In the genomic region with DNA sequence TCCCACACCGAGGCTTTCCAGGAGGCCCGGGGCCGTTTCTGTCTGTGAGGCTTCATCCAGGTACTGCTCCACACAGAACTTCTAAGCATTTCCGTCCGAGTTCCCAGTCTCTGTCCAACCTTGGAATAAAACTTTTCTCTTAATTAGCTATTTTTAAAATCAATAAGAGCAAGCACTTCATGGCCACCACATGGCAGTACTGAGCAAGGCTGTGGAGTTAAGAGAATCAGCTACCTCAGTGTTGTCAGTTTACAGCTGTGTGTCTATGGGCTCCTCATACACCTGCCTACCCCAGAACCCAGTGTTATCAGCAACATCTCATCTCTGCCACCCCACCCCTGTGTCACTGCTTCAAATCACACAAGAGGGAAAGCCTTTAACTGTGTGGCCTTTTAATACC, we compare ENCODE assay signal across 13 mouse cellular contexts.
DNase-seq lines count a peak whose midpoint lies in the region; ATAC-seq and TF ChIP-seq lines count a peak whose summit lies in the region.
"Had no signal": no experiment of that assay in that cellular context is flagged by ENCODE, and none has a peak within 500 bp of the region (broad histone marks: within the 10 kb centered on the region; RNA-seq: fewer than 3 reads in every experiment).

No protein-coding gene starts in this region.

- no peak overlapping the region for H3K4me2 ChIP-seq in hindbrain, postnatal 0 days (ENCODE audit: low read depth, low read length)
- no peak overlapping the region for H3K4me2 ChIP-seq in hindbrain, embryonic 14.5 days (replicated peaks)
- no peak overlapping the region for H3K4me2 ChIP-seq in midbrain, embryonic 15.5 days
- H3K4me2 ChIP-seq in midbrain, embryonic 13.5 days (replicated peaks), result no peak overlapping the region
- H3K4me2 ChIP-seq in limb, embryonic 12.5 days, result no peak overlapping the region
- H3K4me2 ChIP-seq: forebrain, embryonic 12.5 days; heart, embryonic 12.5 days; lung, embryonic 15.5 days had no signal

- TF ChIP-seq CTCF in hindbrain, postnatal 0 days (IDR thresholded peaks at IDR 0.05; ENCODE audit: low read depth), result peak; percentile 64

- 0 out of 2 replicates have a peak, but pooled peaks cover 1% of the 10 kb centered on the region for H3K36me3 ChIP-seq in hindbrain, postnatal 0 days (ENCODE audit: insufficient read depth, low read length)
- H3K36me3 ChIP-seq in hindbrain, embryonic 14.5 days (replicated peaks; ENCODE audit: control insufficient read depth, insufficient read depth), result peaks cover 5% of the 10 kb centered on the region; the same call in 1 of the 2 replicates
- H3K36me3 ChIP-seq in midbrain, embryonic 15.5 days (replicated peaks), result no peaks in the 10 kb centered on the region
- no peaks in the 10 kb centered on the region for H3K36me3 ChIP-seq in midbrain, embryonic 13.5 days
- peaks cover 64% of the 10 kb centered on the region for H3K36me3 ChIP-seq in embryonic facial prominence, embryonic 10.5 days (replicated peaks)
- H3K36me3 ChIP-seq in limb, embryonic 12.5 days, result peaks cover 18% of the 10 kb centered on the region; the same call in 1 of the 2 replicates
- H3K36me3 ChIP-seq: forebrain, embryonic 12.5 days had no signal

- H3K9ac ChIP-seq in hindbrain, postnatal 0 days (replicated peaks; ENCODE audit: low read length), result no peak overlapping the region
- H3K9ac ChIP-seq in hindbrain, embryonic 14.5 days, result no peak overlapping the region
- H3K9ac ChIP-seq in midbrain, embryonic 15.5 days, result no peak overlapping the region
- no peak overlapping the region for H3K9ac ChIP-seq in midbrain, embryonic 13.5 days (replicated peaks)
- H3K9ac ChIP-seq in limb, embryonic 12.5 days (replicated peaks), result no peak overlapping the region
- H3K9ac ChIP-seq: forebrain, embryonic 12.5 days; heart, embryonic 12.5 days; lung, embryonic 15.5 days had no signal

- ATAC-seq in hindbrain, postnatal 0 days, result no peak
- no peak for ATAC-seq in hindbrain, embryonic 14.5 days (ENCODE audit: low FRiP score)
- peak; percentile 41; the same call in 1 of the 2 replicates for ATAC-seq in midbrain, embryonic 15.5 days (replicated peaks)
- ATAC-seq in midbrain, embryonic 13.5 days, result no peak
- no peak for ATAC-seq in limb, embryonic 12.5 days (ENCODE audit: insufficient number of reproducible peaks, insufficient read depth, low FRiP score, low TSS enrichment, low read depth)

- no peaks in the 10 kb centered on the region for H3K4me1 ChIP-seq in hindbrain, postnatal 0 days (ENCODE audit: insufficient read depth, low read length)
- peaks cover 8% of the 10 kb centered on the region for H3K4me1 ChIP-seq in hindbrain, embryonic 14.5 days (replicated peaks; ENCODE audit: control insufficient read depth, insufficient read depth, low read length)
- H3K4me1 ChIP-seq in midbrain, embryonic 15.5 days, result no peaks in the 10 kb centered on the region
- H3K4me1 ChIP-seq in midbrain, embryonic 13.5 days (replicated peaks), result peaks cover 10% of the 10 kb centered on the region
- H3K4me1 ChIP-seq in embryonic facial prominence, embryonic 10.5 days, result peaks cover 33% of the 10 kb centered on the region
- peaks cover 18% of the 10 kb centered on the region for H3K4me1 ChIP-seq in limb, embryonic 12.5 days (replicated peaks)

- no peak overlapping the region for H3K4me3 ChIP-seq in hindbrain, postnatal 0 days (ENCODE audit: low read length)
- no peak overlapping the region for H3K4me3 ChIP-seq in hindbrain, embryonic 14.5 days (replicated peaks; ENCODE audit: low read length)
- no peak overlapping the region for H3K4me3 ChIP-seq in midbrain, embryonic 15.5 days
- H3K4me3 ChIP-seq in midbrain, embryonic 13.5 days (replicated peaks), result no peak overlapping the region
- no peak overlapping the region for H3K4me3 ChIP-seq in embryonic facial prominence, embryonic 10.5 days
- no peak overlapping the region for H3K4me3 ChIP-seq in limb, embryonic 12.5 days (replicated peaks)
- H3K4me3 ChIP-seq: forebrain, embryonic 12.5 days; heart, embryonic 12.5 days; lung, embryonic 15.5 days had no signal

- no peaks in the 10 kb centered on the region for H3K9me3 ChIP-seq in hindbrain, postnatal 0 days (ENCODE audit: low read length)
- H3K9me3 ChIP-seq in hindbrain, embryonic 14.5 days (ENCODE audit: control insufficient read depth, low read length), result no peaks in the 10 kb centered on the region
- H3K9me3 ChIP-seq in midbrain, embryonic 15.5 days, result no peaks in the 10 kb centered on the region
- H3K9me3 ChIP-seq in midbrain, embryonic 13.5 days, result no peaks in the 10 kb centered on the region
- H3K9me3 ChIP-seq in embryonic facial prominence, embryonic 10.5 days, result no peaks in the 10 kb centered on the region
- no peaks in the 10 kb centered on the region for H3K9me3 ChIP-seq in limb, embryonic 12.5 days
- H3K9me3 ChIP-seq: forebrain, embryonic 12.5 days; heart, embryonic 12.5 days; lung, embryonic 15.5 days had no signal

- DNase-seq in hindbrain, postnatal 0 days (ENCODE audit: low spot score), result no peak
- DNase-seq in hindbrain, embryonic 14.5 days (ENCODE audit: low spot score), result no peak
- no peak for DNase-seq in embryonic facial prominence, embryonic 10.5 days (ENCODE audit: low spot score)
- no peak for DNase-seq in right cerebral cortex, postnatal 4 days
- DNase-seq in gastrocnemius, postnatal 4 days (ENCODE audit: low spot score in 2 of 2), result no peak
- DNase-seq: gastrocnemius, postnatal 10 days; kidney, adult 2 months had no signal

- H3K27ac ChIP-seq in hindbrain, postnatal 0 days, result no peak overlapping the region
- no peak overlapping the region for H3K27ac ChIP-seq in hindbrain, embryonic 14.5 days
- no peak overlapping the region for H3K27ac ChIP-seq in midbrain, embryonic 15.5 days
- no peak overlapping the region for H3K27ac ChIP-seq in midbrain, embryonic 13.5 days
- H3K27ac ChIP-seq in embryonic facial prominence, embryonic 10.5 days (replicated peaks), result 0 out of 2 replicates have a peak overlapping the region, but pooled peaks have one; percentile 61
- peak overlapping the region; percentile 84 for H3K27ac ChIP-seq in limb, embryonic 12.5 days
- H3K27ac ChIP-seq: forebrain, embryonic 12.5 days; lung, embryonic 15.5 days had no signal

- 89% methylated on average over 5 of the region's 5 CpGs for WGBS in hindbrain, postnatal 0 days
- WGBS in hindbrain, embryonic 14.5 days, result 92% methylated on average over 5 of the region's 5 CpGs
- WGBS in midbrain, embryonic 15.5 days, result 93% methylated on average over 5 of the region's 5 CpGs
- 92% methylated on average over 5 of the region's 5 CpGs for WGBS in midbrain, embryonic 13.5 days
- WGBS in embryonic facial prominence, embryonic 10.5 days, result 82% methylated on average over 5 of the region's 5 CpGs
- 63% methylated on average over 5 of the region's 5 CpGs for WGBS in limb, embryonic 12.5 days

- no peaks in the 10 kb centered on the region for H3K27me3 ChIP-seq in hindbrain, postnatal 0 days (ENCODE audit: insufficient read depth, low read length)
- no peaks in the 10 kb centered on the region for H3K27me3 ChIP-seq in hindbrain, embryonic 14.5 days (ENCODE audit: control insufficient read depth, insufficient read depth, low read length)
- peaks cover 27% of the 10 kb centered on the region for H3K27me3 ChIP-seq in midbrain, embryonic 15.5 days (replicated peaks)
- H3K27me3 ChIP-seq in midbrain, embryonic 13.5 days, result peaks cover 82% of the 10 kb centered on the region
- peaks cover 37% of the 10 kb centered on the region for H3K27me3 ChIP-seq in embryonic facial prominence, embryonic 10.5 days (replicated peaks; ENCODE audit: low read depth, poor library complexity, severe bottlenecking)
- no peaks in the 10 kb centered on the region for H3K27me3 ChIP-seq in limb, embryonic 12.5 days
- H3K27me3 ChIP-seq: heart, embryonic 12.5 days; lung, embryonic 15.5 days had no signal

Comparison
In these comparisons a context has a peak if more than half of its experiments do, and no peak if none do; other contexts are left out.
1. H3K27ac ChIP-seq: peak in embryonic facial prominence, embryonic 10.5 days (single experiment) and limb, embryonic 12.5 days (single experiment); none in hindbrain, postnatal 0 days (single experiment), hindbrain, embryonic 14.5 days (single experiment), midbrain, embryonic 15.5 days (single experiment) and midbrain, embryonic 13.5 days (single experiment).